Mouse (Mus musculus) frontal cortex, postnatal 25 days (tissue): ENCODE measurements around the gene Xpr1.

Source experiments
- DNase-seq, 2 experiments: peaks; one replicate each; pipeline ENCODE4 v3.0.0; 2022; ENCODE audit warnings: low spot score in 2 of 2

Xpr1 gene

DNA sequence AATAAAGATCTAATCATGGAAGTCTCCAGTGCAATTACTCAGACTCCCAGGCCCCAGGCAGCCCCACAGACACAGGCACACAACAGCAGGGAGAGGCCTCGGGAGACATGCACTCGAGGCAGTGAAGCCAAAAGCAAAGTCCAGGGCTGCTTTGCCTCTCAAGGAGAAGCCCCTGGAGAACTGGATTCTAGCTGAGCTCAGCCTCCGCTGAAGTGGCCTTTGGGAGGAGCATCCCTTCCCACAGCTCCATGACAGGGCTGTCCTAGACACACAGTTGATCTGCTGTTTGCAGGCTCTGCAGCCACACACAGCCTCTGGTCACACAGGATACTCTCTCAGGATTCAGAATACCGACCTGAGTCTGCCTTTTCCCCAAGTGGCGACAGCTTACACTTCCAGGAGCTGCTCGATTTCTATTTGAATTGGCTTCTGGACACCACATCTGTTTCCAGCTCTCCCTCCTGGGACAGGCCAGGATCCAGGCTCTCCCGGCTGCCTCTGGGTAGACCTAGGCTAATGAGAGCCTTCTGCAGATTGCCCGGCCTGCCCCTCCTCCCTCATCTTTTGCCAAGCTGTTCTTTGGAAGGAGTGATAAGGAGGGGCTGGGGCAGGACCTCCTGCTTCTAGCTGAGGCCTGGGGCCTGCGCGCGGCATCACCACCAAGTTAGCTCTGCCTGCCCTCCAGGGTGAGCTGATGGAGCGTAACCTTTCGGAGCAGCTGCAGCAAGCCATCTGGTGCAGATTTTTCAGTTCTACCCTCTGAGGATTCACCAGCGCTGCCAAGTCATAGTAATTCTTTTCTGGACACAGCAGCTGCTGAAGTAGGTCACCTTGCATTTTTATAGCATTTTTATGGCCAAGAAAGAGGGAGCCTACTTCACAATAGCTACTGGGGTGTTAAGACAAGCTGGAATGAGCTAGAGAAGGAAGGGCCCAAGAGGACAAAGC is 187.5 kb downstream of the Xpr1 start:
- DNase-seq: no peak
